Mouse (Mus musculus) testis, adult 2 months (tissue): ENCODE results near the gene Vdr.

Experiments
- CTCF ChIP-seq: fragments of 200-500 bp; IDR thresholded peaks from 2 replicates; pipeline ENCODE4 v1.5.1; 2012; ENCODE audit warnings: low read depth, mild to moderate bottlenecking, inconsistent platforms, low read length, moderate library complexity; ENCODE audit not compliant: control insufficient read depth, insufficient read depth, insufficient replicate concordance
- POLR2A ChIP-seq: fragments of 200-500 bp; IDR thresholded peaks from 2 replicates; pipeline ENCODE4 v1.6.1; 2012; ENCODE audit warnings: low read depth, mild to moderate bottlenecking, inconsistent platforms, low read length, moderate library complexity; ENCODE audit not compliant: control insufficient read depth

DNA sequence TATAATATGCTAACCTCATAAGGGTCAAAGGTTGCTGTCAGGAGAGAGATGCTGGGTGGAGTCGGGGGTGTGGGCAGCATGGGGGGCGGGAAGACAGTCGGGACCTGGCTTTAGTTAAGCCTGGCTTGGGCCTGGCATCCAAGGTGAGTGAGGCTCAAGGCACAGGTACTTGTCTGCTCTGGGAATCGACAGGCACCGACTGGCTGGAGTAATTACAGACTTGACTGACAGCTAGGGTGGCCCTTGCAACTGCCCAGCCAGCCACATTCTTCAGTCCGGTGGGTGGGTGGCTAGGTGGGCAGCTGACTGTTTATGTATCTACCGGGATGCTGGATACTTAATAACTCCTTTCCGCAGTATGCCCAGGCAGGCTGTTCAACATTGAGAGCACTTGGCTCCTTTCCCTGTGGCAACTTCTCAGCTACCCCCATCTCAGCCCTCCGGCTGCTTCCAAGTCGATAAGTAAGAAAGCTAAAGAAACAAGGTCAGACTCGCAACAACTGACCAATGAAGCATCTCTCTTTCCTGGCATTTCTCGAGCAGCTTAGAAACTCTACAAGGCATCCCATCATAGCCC is 10.0 kb downstream of the Vdr start:
- TF ChIP-seq POLR2A = no peak
- TF ChIP-seq CTCF = no peak
